Mouse (Mus musculus) hindbrain, embryonic 14.5 days (tissue): ENCODE results near the gene Cdk12. TPM values are rescaled to one million over a fixed set of nuclear protein-coding genes. Genes with fewer than 3 reads are reported as not detected.
A peak's percentile ranks its signal among the peaks of the same experiment; 100 is the strongest.
"Not testable (repeated sequence)": the region's sequence is repeated elsewhere in the genome, so short reads cannot be mapped to it uniquely, and the experiment has no call there.

ENCODE experiments used
- ATAC-seq: fragments of 200-750 bp; cut with Nextera tagmentation; 2 replicates; pipeline ENCODE4 v1.8.0; 2017; ENCODE audit warnings: moderate number of reproducible peaks, mild to moderate bottlenecking, moderate TSS enrichment, moderate library complexity; ENCODE audit not compliant: low FRiP score
- DNase-seq: peaks from one replicate; pipeline ENCODE4 v3.0.0-alpha.2; 2015; ENCODE audit warnings: low spot score
- H3K27ac ChIP-seq: fragments of 300-500 bp; sonication (generic); 2 replicates; pipeline ENCODE4 v1.5.1; 2014; ENCODE audit warnings: mild to moderate bottlenecking, moderate library complexity
- H3K27me3 ChIP-seq: fragments of 300-500 bp; sonication (generic); 2 replicates; pipeline ENCODE4 v1.6.1; 2014; ENCODE audit warnings: mild to moderate bottlenecking, low read length, mixed read lengths; ENCODE audit not compliant: control insufficient read depth, insufficient read depth
- H3K36me3 ChIP-seq: fragments of 300-500 bp; sonication (generic); replicated peaks from 2 replicates; pipeline ENCODE4 v1.6.1; 2014; ENCODE audit not compliant: control insufficient read depth, insufficient read depth
- H3K4me1 ChIP-seq: fragments of 300-500 bp; sonication (generic); replicated peaks from 2 replicates; pipeline ENCODE4 v1.6.1; 2014; ENCODE audit warnings: antibody characterized with exemption, low read length, mixed read lengths; ENCODE audit not compliant: control insufficient read depth, insufficient read depth
- H3K4me2 ChIP-seq: fragments of 300-500 bp; sonication (generic); replicated peaks from 2 replicates; pipeline ENCODE4 v1.6.1; 2014; ENCODE audit warnings: mild to moderate bottlenecking, moderate library complexity
- H3K4me3 ChIP-seq: fragments of 300-500 bp; sonication (generic); replicated peaks from 2 replicates; pipeline ENCODE4 v1.5.1; 2014; ENCODE audit warnings: mild to moderate bottlenecking, low read length
- H3K9ac ChIP-seq: fragments of 300-500 bp; sonication (generic); 2 replicates; pipeline ENCODE4 v1.6.1; 2014
- H3K9me3 ChIP-seq: fragments of 300-500 bp; sonication (generic); 2 replicates; pipeline ENCODE4 v1.6.1; 2016; ENCODE audit warnings: low read length; ENCODE audit not compliant: control insufficient read depth
- WGBS: fragments of 180-500 bp; shearing (Covaris S2); extraction: QIAGEN DNeasy Blood & Tissue Kit; methylation state at CpG from one replicate; pipeline ENCODE4 v1.1.7; 2014; 5-methylcytosine and 5-hydroxymethylcytosine counted together
- polyA plus RNA-seq: library from polyadenylated mRNA; unstranded; fragments of >200 nt; fragmentation: Nextera tagmentation; extraction: Ambion mirVana; gene quantifications from 2 replicates; pipeline ENCODE4 v1.2.1, GENCODE M21; 2014

Cdk12 gene
- polyA plus RNA-seq, 1 experiment from 2014 or later: 10.3 TPM

- Histone ChIP-seq H3K27ac (peak overlapping the region; percentile 98), H3K27me3 (no peaks in the 10 kb centered on the region), H3K4me2 (peak overlapping the region; percentile 96), H3K9ac (peak overlapping the region; percentile 91), H3K4me3 (peak overlapping the region; percentile 72), H3K9me3 (no peaks in the 10 kb centered on the region), H3K4me1 (peaks cover 29% of the 10 kb centered on the region), H3K36me3 (peaks cover 9% of the 10 kb centered on the region)
- under 1% methylated on average over 37 of the region's 37 CpGs for WGBS
- DNase-seq (peak; percentile 30), ATAC-seq (no peak)
These were observed 572 bp downstream of the Cdk12 start for GRCm38 (mm10) chr11:98203351-98203911.

- Histone ChIP-seq H3K4me1 (peaks cover 29% of the 10 kb centered on the region), H3K4me3 (peak overlapping the region; percentile 72), H3K4me2 (peak overlapping the region; percentile 96), H3K36me3 (peaks cover 14% of the 10 kb centered on the region), H3K9ac (peak overlapping the region; percentile 91), H3K27me3 (no peaks in the 10 kb centered on the region), H3K27ac (no peak overlapping the region), H3K9me3 (no peaks in the 10 kb centered on the region)
- DNase-seq (no peak), ATAC-seq (no peak)
- under 1% methylated on average over 16 of the region's 16 CpGs for WGBS
These were observed 1.1 kb downstream of the Cdk12 start for GRCm38 (mm10) chr11:98203931-98204421.

GRCm38 (mm10) chr11:98205463-98205862 is 2.6 kb downstream of the Cdk12 start:
- peak overlapping the region; percentile 18 for H3K4me3 ChIP-seq
- no peak overlapping the region for H3K9ac ChIP-seq
- peaks cover 26% of the 10 kb centered on the region for H3K36me3 ChIP-seq

GRCm38 (mm10) chr11:98206281-98206680 is 3.4 kb downstream of the Cdk12 start:
- H3K36me3 ChIP-seq: peaks cover 34% of the 10 kb centered on the region
- peak overlapping the region; percentile 18; the same call in 1 of the 2 replicates for H3K4me3 ChIP-seq
- peaks cover 29% of the 10 kb centered on the region for H3K4me1 ChIP-seq
- not testable (repeated sequence) for H3K27me3 ChIP-seq, ATAC-seq, H3K9ac ChIP-seq, H3K9me3 ChIP-seq, H3K27ac ChIP-seq, DNase-seq
- 88% methylated on average over 3 of the region's 3 CpGs for WGBS
- peak overlapping the region; percentile 46 for H3K4me2 ChIP-seq

More at GRCm38 (mm10) chr11:98205463-98205862, 2.6 kb downstream of the Cdk12 start:
- peaks cover 29% of the 10 kb centered on the region for H3K4me1 ChIP-seq
- no peak overlapping the region for H3K27ac ChIP-seq
- no peaks in the 10 kb centered on the region for H3K27me3 ChIP-seq
- H3K4me2 ChIP-seq: peak overlapping the region; percentile 46
- DNase-seq (no peak), ATAC-seq (no peak)
- no peaks in the 10 kb centered on the region for H3K9me3 ChIP-seq

- Histone ChIP-seq H3K36me3 (peaks cover 58% of the 10 kb centered on the region), H3K4me1 (peaks cover 23% of the 10 kb centered on the region)
- H3K27me3 ChIP-seq, H3K27ac ChIP-seq, H3K4me2 ChIP-seq, H3K9me3 ChIP-seq, ATAC-seq, H3K4me3 ChIP-seq, DNase-seq, H3K9ac ChIP-seq: not testable (repeated sequence)
- WGBS: 91% methylated on average over 4 of the region's 5 CpGs
These were observed 6.8 kb downstream of the Cdk12 start for GRCm38 (mm10) chr11:98209661-98210060.

GRCm38 (mm10) chr11:98213311-98213710 is 10.5 kb downstream of the Cdk12 start:
- Histone ChIP-seq H3K9me3 (no peaks in the 10 kb centered on the region), H3K27ac (no peak overlapping the region), H3K36me3 (peaks cover 80% of the 10 kb centered on the region), H3K9ac (no peak overlapping the region), H3K4me1 (no peaks in the 10 kb centered on the region), H3K4me2 (no peak overlapping the region), H3K4me3 (no peak overlapping the region), H3K27me3 (no peaks in the 10 kb centered on the region)
- DNase-seq (no peak), ATAC-seq (no peak)
- WGBS: 98% methylated on average over 1 of the region's 1 CpGs

GRCm38 (mm10) chr11:98226349-98226748 is 23.5 kb downstream of the Cdk12 start:
- no peak for ATAC-seq
- DNase-seq: no peak
- no peaks in the 10 kb centered on the region for H3K4me1 ChIP-seq
- no peak overlapping the region for H3K4me2 ChIP-seq
- H3K27ac ChIP-seq: no peak overlapping the region
- H3K9ac ChIP-seq: no peak overlapping the region
- H3K4me3 ChIP-seq: no peak overlapping the region
- H3K27me3 ChIP-seq: no peaks in the 10 kb centered on the region
- H3K36me3 ChIP-seq: peaks cover 93% of the 10 kb centered on the region
- 100% methylated on average over 1 of the region's 1 CpGs for WGBS
- H3K9me3 ChIP-seq: no peaks in the 10 kb centered on the region

- Histone ChIP-seq H3K4me1 (no peaks in the 10 kb centered on the region), H3K36me3 (peaks cover 86% of the 10 kb centered on the region), H3K27me3 (no peaks in the 10 kb centered on the region), H3K9me3 (no peaks in the 10 kb centered on the region), H3K4me2 (no peak overlapping the region), H3K4me3 (no peak overlapping the region), H3K9ac (no peak overlapping the region), H3K27ac (no peak overlapping the region)
- 86% methylated on average over 3 of the region's 3 CpGs for WGBS
- ATAC-seq: no peak
- DNase-seq: no peak
These were observed 35.6 kb downstream of the Cdk12 start for GRCm38 (mm10) chr11:98238416-98238815.

GRCm38 (mm10) chr11:98238995-98239394 is 36.1 kb downstream of the Cdk12 start:
- no peak overlapping the region for H3K27ac ChIP-seq
- H3K9me3 ChIP-seq: no peaks in the 10 kb centered on the region
- WGBS: 94% methylated on average over 3 of the region's 3 CpGs
- H3K36me3 ChIP-seq: peaks cover 87% of the 10 kb centered on the region
- no peak overlapping the region for H3K4me3 ChIP-seq
- H3K4me1 ChIP-seq: no peaks in the 10 kb centered on the region
- no peak for DNase-seq
- H3K4me2 ChIP-seq: no peak overlapping the region
- no peak for ATAC-seq
- H3K9ac ChIP-seq: no peak overlapping the region
- H3K27me3 ChIP-seq: no peaks in the 10 kb centered on the region
